Mouse (Mus musculus) kidney, embryonic 14.5 days (tissue): ENCODE measurements around the gene Wdr86. TPM values are rescaled to one million over a fixed set of nuclear protein-coding genes. Genes with fewer than 3 reads are reported as not detected.

ENCODE experiments used
- ATAC-seq: fragments of 200-750 bp; cut with Nextera tagmentation; 2 replicates; pipeline ENCODE4 v1.8.0; 2017; ENCODE audit warnings: moderate number of reproducible peaks, mild to moderate bottlenecking, moderate TSS enrichment, moderate library complexity; ENCODE audit not compliant: low FRiP score, low TSS enrichment
- H3K27ac ChIP-seq: fragments of 300-500 bp; sonication (generic); 2 replicates; pipeline ENCODE4 v1.5.1; 2014; ENCODE audit warnings: low read depth, mild to moderate bottlenecking, low read length, moderate library complexity, mixed read lengths
- H3K27me3 ChIP-seq: fragments of 300-500 bp; sonication (generic); 2 replicates; pipeline ENCODE4 v1.6.1; 2014; ENCODE audit warnings: mild to moderate bottlenecking, low read length; ENCODE audit not compliant: control insufficient read depth, insufficient read depth
- H3K36me3 ChIP-seq: fragments of 300-500 bp; sonication (generic); 2 replicates; pipeline ENCODE4 v1.6.1; 2014; ENCODE audit warnings: low read length, mixed read lengths; ENCODE audit not compliant: control insufficient read depth, insufficient read depth
- H3K4me1 ChIP-seq: fragments of 300-500 bp; sonication (generic); 2 replicates; pipeline ENCODE4 v1.6.1; 2014; ENCODE audit warnings: low read length, mixed read lengths; ENCODE audit not compliant: control insufficient read depth, insufficient read depth
- H3K4me2 ChIP-seq: fragments of 300-500 bp; sonication (generic); replicated peaks from 2 replicates; pipeline ENCODE4 v1.6.1; 2014; ENCODE audit warnings: low read depth, mild to moderate bottlenecking, low read length
- H3K4me3 ChIP-seq: fragments of 300-500 bp; sonication (generic); 2 replicates; pipeline ENCODE4 v1.5.1; 2014; ENCODE audit warnings: mild to moderate bottlenecking, low read length
- H3K9ac ChIP-seq: fragments of 300-500 bp; sonication (generic); 2 replicates; pipeline ENCODE4 v1.6.1; 2014; ENCODE audit warnings: low read depth, mild to moderate bottlenecking, low read length, moderate library complexity
- H3K9me3 ChIP-seq: fragments of 300-500 bp; sonication (generic); 2 replicates; pipeline ENCODE4 v1.6.1; 2016; ENCODE audit warnings: low read length; ENCODE audit not compliant: control insufficient read depth
- WGBS: fragments of 180-500 bp; shearing (Covaris S2); extraction: QIAGEN DNeasy Blood & Tissue Kit; methylation state at CpG from one replicate; pipeline ENCODE4 v1.1.7; 2014; 5-methylcytosine and 5-hydroxymethylcytosine counted together
- polyA plus RNA-seq: library from polyadenylated mRNA; unstranded; fragments of >200 nt; fragmentation: Nextera tagmentation; extraction: Ambion mirVana; gene quantifications from 2 replicates; pipeline ENCODE4 v1.2.1, GENCODE M21; 2014

The Wdr86 gene
- polyA plus RNA-seq, 1 experiment from 2014 or later, result 37.0 TPM

DNA sequence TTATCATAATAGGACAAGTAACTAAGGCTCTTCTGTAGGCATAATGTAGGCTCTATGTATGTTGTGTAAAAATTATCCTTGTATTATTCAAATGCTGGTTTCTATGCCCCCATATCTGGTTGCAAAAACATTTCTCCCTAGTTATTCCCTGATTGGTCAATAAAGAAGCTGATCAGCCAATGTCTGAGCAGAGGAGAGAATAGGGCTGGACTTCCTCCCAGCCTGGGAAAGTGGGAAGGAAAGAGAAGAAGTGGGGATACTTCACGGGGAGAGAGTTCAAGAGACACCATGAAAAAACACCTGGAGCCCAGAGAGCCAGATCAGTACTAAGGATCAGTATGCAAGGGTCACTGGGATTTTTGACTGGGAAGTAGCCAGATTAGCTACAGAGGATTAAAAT is 49.1 kb downstream of the Wdr86 start:
- Histone ChIP-seq H3K9ac (no peak overlapping the region), H3K9me3 (no peaks in the 10 kb centered on the region), H3K27me3 (no peaks in the 10 kb centered on the region), H3K36me3 (no peaks in the 10 kb centered on the region), H3K4me3 (no peak overlapping the region), H3K4me2 (no peak overlapping the region), H3K27ac (no peak overlapping the region), H3K4me1 (peaks cover 2% of the 10 kb centered on the region; the same call in 1 of the 2 replicates)
- WGBS, result 59% methylated on average over 1 of the region's 1 CpGs
- ATAC-seq, result no peak

DNA sequence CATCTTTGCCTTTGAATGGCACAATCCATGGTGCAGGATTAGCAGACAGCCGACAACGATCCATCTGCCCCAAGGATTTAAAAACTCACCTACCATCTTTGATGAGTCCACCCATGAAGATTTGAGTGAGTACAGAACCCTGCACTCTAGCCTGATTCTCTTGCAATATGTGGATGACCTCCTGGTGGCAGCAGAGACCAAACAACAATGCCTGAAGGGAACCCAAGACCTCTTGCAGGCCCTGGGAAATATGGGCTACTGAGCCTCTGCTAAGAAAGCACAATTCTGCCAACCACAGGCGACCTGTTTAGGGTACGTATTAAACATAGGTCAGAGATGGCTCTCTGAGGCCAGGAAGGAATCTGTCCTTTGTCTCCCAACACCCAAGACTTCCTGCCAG is 56.3 kb downstream of the Wdr86 start:
- Histone ChIP-seq H3K27me3 (no peaks in the 10 kb centered on the region), H3K9ac (no peak overlapping the region), H3K27ac (no peak overlapping the region), H3K9me3 (no peaks in the 10 kb centered on the region), H3K4me1 (no peaks in the 10 kb centered on the region), H3K4me3 (no peak overlapping the region), H3K36me3 (no peaks in the 10 kb centered on the region), H3K4me2 (no peak overlapping the region)
- peak; percentile 78 for ATAC-seq
- WGBS, result 33% methylated on average over 4 of the region's 4 CpGs

Other genes with a start within 250 kb of the Wdr86 start
- 0.05 TPM in 1 of 2 replicates, not detected in the other for gene Gbx1, start 203.5 kb downstream of the Wdr86 start, polyA plus RNA-seq
- gene Asb10, start 189.7 kb downstream of the Wdr86 start, polyA plus RNA-seq, result 0.54 and 0.91 TPM in 2 replicates
- 0.26 and 0.34 TPM in 2 replicates for gene 4931409K22Rik, start 173.9 kb downstream of the Wdr86 start, polyA plus RNA-seq
- gene Abcf2, start 153.3 kb downstream of the Wdr86 start, polyA plus RNA-seq, result 102 and 121 TPM in 2 replicates
- 8.3 and 11.0 TPM in 2 replicates for gene Chpf2, start 144.0 kb downstream of the Wdr86 start, polyA plus RNA-seq
- gene Smarcd3, start 106.3 kb downstream of the Wdr86 start, polyA plus RNA-seq, result 40.4 and 41.1 TPM in 2 replicates
- gene Nub1, start 45.2 kb downstream of the Wdr86 start, polyA plus RNA-seq, result 33.9 and 45.0 TPM in 2 replicates
- 1.7 and 2.6 TPM in 2 replicates for gene Crygn, start 27.3 kb upstream of the Wdr86 start, polyA plus RNA-seq
- 215 and 247 TPM in 2 replicates for gene Rheb, start 111.9 kb upstream of the Wdr86 start, polyA plus RNA-seq